Mouse (Mus musculus) ES-Bruce4 (cell line): ENCODE data around the gene Pgbd5. TPM values are rescaled to one million over a fixed set of nuclear protein-coding genes. Genes with fewer than 3 reads are reported as not detected.

Experiments
- H3K27ac ChIP-seq: 2 replicates; pipeline ENCODE4 v1.5.1; 2012; ENCODE audit warnings: low read length, inconsistent platforms; ENCODE audit not compliant: insufficient read depth
- H3K27me3 ChIP-seq: 2 replicates; pipeline ENCODE4 v1.6.1; 2012; ENCODE audit warnings: mild to moderate bottlenecking, low read length, inconsistent platforms; ENCODE audit not compliant: control insufficient read depth, poor library complexity, insufficient read depth, severe bottlenecking
- H3K36me3 ChIP-seq: 2 replicates; pipeline ENCODE4 v1.6.1; 2012; ENCODE audit warnings: inconsistent platforms, mild to moderate bottlenecking, low read length, moderate library complexity; ENCODE audit not compliant: control insufficient read depth, poor library complexity, insufficient read depth, severe bottlenecking
- H3K4me1 ChIP-seq: one replicate; pipeline ENCODE4 v1.8.1; 2011; ENCODE audit warnings: low read length; ENCODE audit not compliant: control insufficient read depth, insufficient read depth
- H3K4me3 ChIP-seq: 2 replicates; pipeline ENCODE4 v1.5.1; 2011; ENCODE audit warnings: low read depth, mild to moderate bottlenecking, low read length
- H3K9ac ChIP-seq: 2 replicates; pipeline ENCODE4 v1.6.1; 2012; ENCODE audit warnings: low read depth, mild to moderate bottlenecking, inconsistent platforms; ENCODE audit not compliant: poor library complexity, severe bottlenecking
- H3K9me3 ChIP-seq: replicated peaks from 2 replicates; pipeline ENCODE4 v1.6.1; 2012; ENCODE audit warnings: mild to moderate bottlenecking, low read length, inconsistent platforms; ENCODE audit not compliant: control insufficient read depth, poor library complexity, insufficient read depth, severe bottlenecking
- CTCF ChIP-seq: IDR thresholded peaks from one replicate; pipeline ENCODE4 v1.8.1; 2011; ENCODE audit warnings: low read depth, low read length
- EP300 ChIP-seq: IDR thresholded peaks from 2 replicates; pipeline ENCODE4 v1.6.1; 2011; ENCODE audit warnings: low read depth, low read length; ENCODE audit not compliant: insufficient read depth
- POLR2A ChIP-seq: IDR thresholded peaks from one replicate; pipeline ENCODE4 v1.8.1; 2011; ENCODE audit warnings: low read length; ENCODE audit not compliant: insufficient read depth
- polyA plus RNA-seq: library from polyadenylated mRNA; stranded (reverse); fragments of >200 nt; gene quantifications from 2 replicates; pipeline ENCODE4 v1.2.4, GENCODE M21; 2011; ENCODE audit warnings: low read depth; ENCODE audit not compliant: missing spikeins, insufficient read depth, insufficient read length

Pgbd5 gene
- polyA plus RNA-seq, 1 experiment: 4.0 TPM

DNA sequence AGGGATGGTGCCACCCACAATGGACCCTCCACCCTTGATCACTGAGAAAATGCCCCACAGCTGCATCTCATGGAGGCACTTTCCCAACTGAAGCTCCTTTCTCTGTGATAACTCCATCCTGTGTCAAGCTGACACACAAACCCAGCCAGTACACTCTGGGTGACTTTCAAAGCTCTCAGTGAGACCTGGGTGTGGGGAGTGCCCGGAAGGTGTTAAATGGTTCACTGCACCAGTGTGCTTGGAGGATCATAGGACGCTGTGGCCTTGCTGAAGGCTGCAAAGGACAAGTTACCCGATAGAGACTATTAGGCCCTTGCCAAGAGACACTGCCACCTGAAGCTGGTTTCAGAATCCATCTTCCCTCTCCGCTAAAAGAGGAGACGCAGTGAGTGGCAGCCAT is 36.2 kb upstream of the Pgbd5 start:
- H3K4me1 ChIP-seq: no peaks in the 10 kb centered on the region
- no peak overlapping the region for H3K4me3 ChIP-seq
- no peak for TF ChIP-seq CTCF
- TF ChIP-seq POLR2A: no peak
- no peak for TF ChIP-seq EP300
- no peaks in the 10 kb centered on the region for H3K36me3 ChIP-seq
- no peak overlapping the region for H3K9ac ChIP-seq
- H3K27ac ChIP-seq: no peak overlapping the region
- H3K27me3 ChIP-seq: no peaks in the 10 kb centered on the region
- no peaks in the 10 kb centered on the region for H3K9me3 ChIP-seq

DNA sequence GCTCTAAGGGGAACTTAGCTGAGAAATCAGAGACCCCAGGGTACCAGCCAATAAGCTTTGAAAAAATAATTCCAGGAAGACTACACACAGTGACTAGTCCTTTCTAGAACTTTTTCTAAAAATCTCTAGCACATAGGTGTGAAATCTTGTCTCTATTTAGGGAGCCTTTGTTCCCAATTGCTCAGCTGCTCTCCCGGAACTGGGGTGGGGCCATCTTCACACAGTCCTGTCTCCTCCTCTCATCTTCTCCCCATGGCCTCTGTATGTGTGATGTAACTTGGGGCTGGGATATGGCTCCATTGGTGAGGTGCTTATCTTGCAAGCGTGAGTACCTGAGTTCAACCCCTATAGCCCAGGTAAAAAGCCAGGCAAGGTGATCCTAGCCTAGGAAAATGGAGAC is 25.2 kb upstream of the Pgbd5 start:
- Histone ChIP-seq H3K4me1 (no peaks in the 10 kb centered on the region), H3K27ac (no peak overlapping the region), H3K9ac (no peak overlapping the region), H3K27me3 (no peaks in the 10 kb centered on the region), H3K36me3 (no peaks in the 10 kb centered on the region), H3K9me3 (no peaks in the 10 kb centered on the region), H3K4me3 (no peak overlapping the region)
- TF ChIP-seq EP300: no peak
- TF ChIP-seq POLR2A: no peak
- TF ChIP-seq CTCF: no peak

- Histone ChIP-seq H3K9ac (no peak overlapping the region), H3K4me3 (no peak overlapping the region), H3K27ac (no peak overlapping the region), H3K36me3 (no peaks in the 10 kb centered on the region), H3K27me3 (no peaks in the 10 kb centered on the region), H3K4me1 (no peaks in the 10 kb centered on the region), H3K9me3 (no peaks in the 10 kb centered on the region)
- TF ChIP-seq EP300: no peak
- TF ChIP-seq POLR2A: no peak
- TF ChIP-seq CTCF: no peak
These were observed 23.7 kb upstream of the Pgbd5 start for GRCm38 (mm10) chr8:124463111-124463510.

- Histone ChIP-seq H3K4me1 (no peaks in the 10 kb centered on the region), H3K4me3 (no peak overlapping the region), H3K9me3 (no peaks in the 10 kb centered on the region), H3K9ac (no peak overlapping the region), H3K27me3 (no peaks in the 10 kb centered on the region), H3K36me3 (no peaks in the 10 kb centered on the region), H3K27ac (no peak overlapping the region)
- TF ChIP-seq POLR2A (no peak), EP300 (no peak), CTCF (no peak)
These were observed 22.7 kb upstream of the Pgbd5 start for GRCm38 (mm10) chr8:124462192-124462591.

- Histone ChIP-seq H3K9ac (no peak overlapping the region), H3K4me1 (no peaks in the 10 kb centered on the region), H3K4me3 (no peak overlapping the region), H3K9me3 (no peaks in the 10 kb centered on the region), H3K36me3 (no peaks in the 10 kb centered on the region), H3K27ac (no peak overlapping the region), H3K27me3 (no peaks in the 10 kb centered on the region)
- TF ChIP-seq POLR2A (no peak), CTCF (no peak), EP300 (no peak)
These were observed 21.6 kb upstream of the Pgbd5 start for GRCm38 (mm10) chr8:124461103-124461502.

GRCm38 (mm10) chr8:124460660-124461059 is 21.2 kb upstream of the Pgbd5 start:
- Histone ChIP-seq H3K9me3 (no peaks in the 10 kb centered on the region), H3K36me3 (no peaks in the 10 kb centered on the region), H3K27ac (no peak overlapping the region), H3K9ac (no peak overlapping the region), H3K4me3 (no peak overlapping the region), H3K27me3 (no peaks in the 10 kb centered on the region), H3K4me1 (no peaks in the 10 kb centered on the region)
- TF ChIP-seq EP300: no peak
